Mouse (Mus musculus) left cerebral cortex, postnatal 36 days (tissue): Measurements from ENCODE around the gene Strada. TPM values are rescaled to one million over a fixed set of nuclear protein-coding genes. Genes with fewer than 3 reads are reported as not detected.
A peak's percentile ranks its signal among the peaks of the same experiment; 100 is the strongest.

ENCODE experiments used
- DNase-seq, 2 experiments: peaks; one replicate each; pipeline ENCODE4 v3.0.0; 2021 to 2022; ENCODE audit warnings: low spot score in 2 of 2, mixed read lengths in 1 of 2
- intact Hi-C: fragments of 180-260 bp; cut with DNase I; formaldehyde crosslinking; loops from one replicate; pipeline ENCODE4 v1.15.1; 2025
- total RNA-seq, 2 experiments: library from RNA; stranded (reverse); gene quantifications; 2 replicates each; pipeline ENCODE4 v1.2.3; 2021

Gene Strada
- total RNA-seq, 2 experiments from 2014 or later = 26.6 to 31.2 TPM

DNA sequence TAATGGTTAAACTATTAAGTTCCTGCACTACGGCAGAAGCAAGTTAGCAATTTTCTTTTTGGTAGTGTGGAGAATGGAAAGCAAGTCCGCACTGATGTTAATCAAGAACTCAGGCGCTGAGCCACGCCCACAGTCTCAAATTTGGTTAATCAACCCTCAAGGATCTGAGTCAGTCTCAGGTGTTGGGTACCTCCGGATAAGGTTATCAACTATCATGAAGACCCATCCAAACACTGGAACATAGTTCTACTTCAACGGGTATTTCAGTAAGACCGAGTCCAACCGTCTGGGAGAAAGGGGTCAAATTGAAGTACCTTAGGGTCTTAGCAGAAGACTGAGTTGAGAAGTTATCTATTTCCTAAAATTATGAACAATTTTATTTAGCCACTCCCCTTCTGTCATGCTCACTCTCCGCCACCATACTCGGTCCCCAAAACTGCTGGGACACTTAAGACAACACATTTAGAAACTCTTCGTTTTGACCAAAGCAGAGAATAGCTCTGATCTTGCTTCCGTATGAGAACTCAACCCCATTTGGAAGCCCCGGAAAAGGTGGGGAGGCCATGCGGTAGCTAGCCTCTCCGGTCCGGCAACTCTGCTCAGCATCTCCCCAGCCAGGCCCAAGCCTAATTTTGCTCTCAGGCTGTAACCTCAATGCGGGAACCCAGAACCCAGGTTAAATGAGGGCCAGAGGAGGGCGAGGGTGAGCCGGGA lies 9.2 kb downstream of the Strada start:
- DNase-seq = no peak
- intact Hi-C loops = no loop called here

DNA sequence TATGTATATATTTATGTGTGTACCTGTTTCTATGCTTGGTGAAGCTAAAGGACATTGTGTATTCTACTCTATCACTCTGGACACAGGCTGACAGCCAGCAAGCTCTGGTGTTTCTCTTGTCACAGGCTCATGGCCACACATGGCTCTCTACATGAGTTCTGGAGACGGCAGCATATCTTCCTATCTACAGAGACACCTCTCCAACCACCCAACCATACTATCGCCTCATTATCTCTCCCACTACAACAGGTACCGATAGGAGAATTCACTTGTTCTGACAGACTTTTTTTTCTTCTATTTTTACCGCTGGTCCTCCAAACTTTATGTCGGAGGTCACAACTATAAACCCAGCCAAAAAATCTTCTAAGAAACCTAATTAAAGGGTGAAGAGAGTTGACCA lies 9.7 kb downstream of the Strada start:
- DNase-seq = no peak
- intact Hi-C loops = no loop called here

DNA sequence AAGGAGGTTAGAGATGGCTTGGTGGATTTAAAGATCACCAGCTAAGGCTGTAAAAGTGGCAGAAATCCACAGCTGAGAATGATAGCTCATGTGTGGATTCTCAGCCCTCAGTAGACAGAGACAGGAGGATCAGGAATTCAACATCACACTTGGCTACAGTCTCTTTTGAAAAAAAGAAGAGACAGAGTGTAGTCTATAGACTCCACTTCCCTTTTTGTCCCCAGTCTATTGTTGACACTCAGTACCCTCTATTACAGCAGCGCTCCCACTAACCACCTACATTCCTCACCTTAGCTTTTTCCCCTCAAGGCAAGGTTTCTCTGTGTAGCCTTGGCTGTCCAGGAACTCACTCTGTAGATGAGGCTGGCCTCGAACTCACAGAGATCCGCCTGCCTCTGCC lies 10.3 kb downstream of the Strada start:
- no peak for DNase-seq
- intact Hi-C loops = no loop called here

DNA sequence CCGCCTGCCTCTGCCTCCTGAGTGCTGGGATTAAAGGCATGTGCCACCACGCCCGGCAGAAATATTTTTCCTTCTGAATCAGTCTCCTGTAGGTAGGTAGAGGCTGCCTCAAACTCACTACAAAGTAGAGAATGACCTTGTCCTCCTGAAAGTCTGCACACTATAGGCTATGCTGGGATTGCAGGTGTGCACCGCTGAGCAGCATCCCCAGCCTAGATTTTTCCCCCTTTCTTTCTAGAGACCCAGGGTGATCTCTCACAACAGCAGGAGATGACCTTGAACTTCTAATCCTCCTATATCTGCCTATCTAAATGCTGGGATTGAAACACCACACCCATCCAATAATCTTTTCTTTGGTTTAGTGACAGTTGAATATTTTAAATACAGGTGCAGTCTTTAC lies 14.6 kb downstream of the Strada start:
- no peak for DNase-seq
- intact Hi-C loops = no loop called here

DNA sequence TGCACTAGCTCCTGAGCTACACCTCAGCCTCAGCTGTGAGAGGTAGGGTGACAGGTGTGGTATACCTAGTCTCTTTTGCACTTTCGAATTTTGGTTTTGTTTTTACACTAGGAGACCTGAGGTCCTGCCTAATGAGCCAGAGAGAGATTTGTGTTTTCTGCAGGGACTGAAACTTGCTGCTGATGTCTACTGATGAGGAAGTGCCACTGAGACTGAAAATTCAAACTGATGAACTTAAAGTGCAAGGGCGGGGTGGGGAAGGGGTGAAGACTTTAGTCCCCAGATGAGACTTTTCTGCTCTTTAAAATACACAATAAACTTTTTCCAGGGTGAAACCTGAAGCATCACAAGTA lies 21.5 kb downstream of the Strada start:
- DNase-seq = no peak
- intact Hi-C loops = no loop called here

DNA sequence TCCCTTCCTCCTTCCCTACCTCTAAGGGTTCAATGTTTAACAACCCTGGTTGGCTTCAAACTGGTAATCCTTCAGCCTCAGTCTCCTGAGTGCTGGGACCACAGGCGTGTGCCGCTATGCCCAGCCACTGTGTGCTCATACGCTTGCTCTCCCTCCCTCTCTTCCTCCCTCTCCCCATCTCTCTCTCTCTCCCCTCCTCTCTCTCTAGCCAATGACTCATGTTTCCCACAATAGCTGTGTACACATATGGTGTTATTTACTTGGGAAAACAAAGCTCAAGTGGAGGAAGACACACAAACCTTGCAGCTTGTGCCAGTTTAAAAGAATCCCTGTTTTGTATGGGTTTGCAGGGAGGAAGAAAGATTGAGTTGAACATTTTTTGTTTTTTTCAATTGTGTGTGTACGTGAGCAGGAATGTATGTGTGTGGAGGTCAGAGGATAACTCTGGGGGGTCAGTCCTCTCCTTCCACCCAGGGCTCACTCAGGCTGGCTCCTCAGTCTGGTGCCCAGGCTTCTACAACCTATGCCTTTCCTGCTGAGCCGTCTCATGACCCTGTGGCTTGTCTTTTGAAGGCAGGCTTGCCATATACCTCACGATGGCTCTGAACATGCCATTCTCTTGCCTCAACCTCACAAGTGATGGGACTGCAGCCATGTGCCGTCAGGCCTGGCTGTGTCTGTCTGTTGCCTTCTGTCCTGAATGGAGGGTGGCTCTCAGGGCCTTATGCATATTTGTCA lies 22.1 kb downstream of the Strada start:
- intact Hi-C loops = loop anchor here (1.0 kb wide), 1 partner anchor 19 kb away; no protein-coding TSS in a partner anchor
- DNase-seq = no peak

DNA sequence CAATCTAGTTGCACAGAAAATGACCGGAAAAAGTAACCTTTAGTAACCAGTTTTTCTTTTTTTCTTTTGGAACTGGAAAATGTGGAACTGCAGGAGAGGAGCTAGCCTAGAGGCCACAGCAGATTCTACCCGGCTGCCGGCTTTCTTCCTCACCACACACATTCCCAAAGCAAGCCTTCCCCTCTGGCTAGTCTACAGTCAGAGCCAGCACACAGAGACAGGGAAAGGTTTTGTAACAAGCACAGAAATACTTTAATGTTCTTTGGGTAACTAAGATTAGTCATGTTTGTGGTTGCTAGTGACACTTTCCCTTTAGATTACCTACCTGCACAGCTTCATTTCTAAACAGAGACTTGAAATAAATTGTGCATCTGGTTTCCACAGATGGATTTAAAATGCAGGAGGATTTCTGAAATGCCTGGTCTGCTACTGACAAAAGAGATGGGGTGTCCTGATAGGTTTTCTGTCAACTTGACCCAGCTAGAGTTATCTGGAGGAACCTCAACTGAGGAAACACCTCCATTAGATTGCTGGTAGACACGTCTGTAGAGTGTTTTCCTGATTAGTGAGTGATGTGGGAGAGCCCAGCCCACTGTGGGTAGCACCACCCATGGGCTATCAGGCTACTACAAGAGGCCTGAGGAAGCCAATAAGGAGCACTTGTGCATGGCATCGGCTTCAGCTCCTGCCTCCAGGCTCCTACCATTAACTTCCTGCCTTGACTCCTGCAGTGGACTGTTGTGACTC lies 23.8 kb downstream of the Strada start:
- intact Hi-C loops = no loop called here

DNA sequence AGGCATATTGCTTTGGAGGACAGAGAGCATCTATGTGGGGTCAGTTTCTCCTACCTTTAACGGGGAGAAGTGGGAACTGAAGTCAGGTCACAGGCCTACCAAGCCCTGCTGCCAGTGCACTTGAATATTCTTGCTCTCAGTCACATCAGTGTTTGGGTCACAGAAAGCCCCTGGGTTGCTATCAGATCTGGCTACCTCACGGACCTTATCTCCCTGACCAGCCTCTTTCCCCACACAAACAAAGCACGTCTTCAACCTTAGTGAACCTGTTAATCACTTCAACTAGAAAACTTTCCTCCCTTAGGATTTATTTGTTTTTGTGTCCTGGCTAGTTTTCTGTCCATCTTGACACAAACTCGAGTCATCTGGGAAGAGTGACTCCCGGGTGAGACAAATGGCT lies 25.6 kb downstream of the Strada start:
- intact Hi-C loops = no loop called here

More for the DNA sequence above, 23.8 kb downstream of the Strada start:
- no peak for DNase-seq

DNA sequence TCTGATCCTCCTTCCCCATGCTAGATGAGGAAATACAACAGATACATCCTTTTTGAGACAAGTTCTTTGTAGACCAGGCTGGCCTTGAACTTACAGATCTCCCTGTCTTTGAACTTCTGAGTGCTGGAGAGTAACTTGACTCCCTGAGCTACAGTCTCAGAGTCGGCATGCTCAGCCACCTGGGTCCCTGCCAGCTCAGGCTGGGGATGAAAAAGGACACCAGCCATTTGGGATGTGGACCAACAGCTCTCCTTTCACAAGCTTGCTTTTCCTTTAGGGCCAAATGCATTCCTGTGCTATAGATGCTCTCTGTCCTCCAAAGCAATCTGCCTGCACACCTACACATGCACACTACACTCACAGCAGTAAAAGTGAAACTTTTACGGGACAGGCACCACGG lies 26.9 kb downstream of the Strada start:
- intact Hi-C loops = no loop called here
- DNase-seq = no peak

More for the DNA sequence above, 25.6 kb downstream of the Strada start:
- no peak for DNase-seq

DNA sequence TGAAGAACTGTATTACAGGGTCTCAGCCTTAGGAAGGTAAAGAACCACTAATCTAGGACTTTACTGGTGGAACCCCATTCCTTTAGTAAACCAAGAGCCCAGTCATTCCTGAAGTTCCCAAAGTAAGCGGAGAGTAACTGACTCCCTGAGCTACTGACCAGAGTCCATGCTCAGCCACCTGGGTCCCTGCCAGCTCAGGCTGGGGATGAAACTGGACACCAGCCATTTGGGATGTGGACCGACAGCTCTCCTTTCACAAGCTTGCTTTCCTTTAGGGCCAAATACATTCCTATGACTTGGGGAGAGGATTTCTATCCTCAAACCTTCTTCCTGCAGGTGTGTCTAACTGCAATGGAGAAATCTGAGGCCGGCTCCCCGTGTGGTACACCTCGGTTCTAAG lies 27.6 kb downstream of the Strada start:
- no peak for DNase-seq
- intact Hi-C loops = no loop called here

DNA sequence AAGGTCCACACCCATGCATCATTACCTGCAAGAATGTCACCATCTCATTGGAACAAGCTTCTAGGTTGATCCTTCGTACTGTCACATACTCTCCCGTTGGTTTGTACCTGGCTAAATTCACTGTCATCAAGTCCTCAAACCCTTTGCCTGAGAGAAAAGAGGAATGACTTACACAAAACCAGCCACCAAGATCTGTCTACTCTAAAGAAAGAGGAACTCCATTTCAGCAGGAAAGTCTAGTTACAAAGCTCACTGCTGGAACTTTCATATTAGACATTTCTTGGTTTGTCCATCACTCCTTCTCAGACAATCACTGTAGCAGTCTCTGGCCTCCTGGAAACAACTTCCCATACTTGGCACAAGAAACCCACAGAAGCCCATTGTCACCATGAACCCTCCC lies 28.7 kb downstream of the Strada start:
- no peak for DNase-seq
- intact Hi-C loops = no loop called here

DNA sequence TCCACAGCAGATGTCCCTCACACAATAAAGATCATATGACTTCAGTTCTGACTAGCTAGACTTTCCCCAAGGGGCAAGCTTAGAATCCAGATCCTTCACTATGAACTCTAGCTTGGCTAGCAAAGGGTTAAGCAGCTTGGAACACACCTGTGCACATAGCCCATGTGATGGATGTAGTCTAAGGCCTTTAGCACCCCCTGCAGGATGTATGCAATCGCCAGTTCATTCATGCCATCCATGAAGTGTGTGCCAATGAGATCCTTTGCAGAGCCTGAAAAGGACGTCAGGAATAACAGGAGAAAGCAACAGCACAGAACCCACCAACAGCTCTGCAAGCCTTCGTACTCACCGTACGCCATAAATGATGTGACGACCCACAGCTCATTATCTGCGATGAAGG lies 31.2 kb downstream of the Strada start:
- intact Hi-C loops = no loop called here
- DNase-seq = no peak

DNA sequence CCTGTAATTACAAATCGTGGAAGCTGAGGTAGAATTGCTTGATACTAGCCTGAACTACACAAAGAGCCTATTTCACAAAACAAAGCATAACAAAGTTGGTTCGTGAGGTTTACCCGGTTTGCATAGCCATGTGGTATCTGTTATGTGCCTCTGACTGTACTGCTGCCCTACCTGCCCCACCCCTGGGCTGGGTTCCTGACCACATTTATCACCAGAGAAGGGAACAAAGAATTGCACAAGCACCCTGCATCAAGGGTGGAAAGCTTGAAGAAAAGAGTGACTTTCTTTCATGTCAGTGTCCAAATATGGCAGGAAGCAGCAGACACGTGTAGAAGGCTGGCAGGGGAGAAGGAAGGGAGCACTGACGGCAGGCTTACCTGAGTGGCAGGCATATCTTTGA lies 34.5 kb downstream of the Strada start:
- no peak for DNase-seq
- intact Hi-C loops = no loop called here

DNA sequence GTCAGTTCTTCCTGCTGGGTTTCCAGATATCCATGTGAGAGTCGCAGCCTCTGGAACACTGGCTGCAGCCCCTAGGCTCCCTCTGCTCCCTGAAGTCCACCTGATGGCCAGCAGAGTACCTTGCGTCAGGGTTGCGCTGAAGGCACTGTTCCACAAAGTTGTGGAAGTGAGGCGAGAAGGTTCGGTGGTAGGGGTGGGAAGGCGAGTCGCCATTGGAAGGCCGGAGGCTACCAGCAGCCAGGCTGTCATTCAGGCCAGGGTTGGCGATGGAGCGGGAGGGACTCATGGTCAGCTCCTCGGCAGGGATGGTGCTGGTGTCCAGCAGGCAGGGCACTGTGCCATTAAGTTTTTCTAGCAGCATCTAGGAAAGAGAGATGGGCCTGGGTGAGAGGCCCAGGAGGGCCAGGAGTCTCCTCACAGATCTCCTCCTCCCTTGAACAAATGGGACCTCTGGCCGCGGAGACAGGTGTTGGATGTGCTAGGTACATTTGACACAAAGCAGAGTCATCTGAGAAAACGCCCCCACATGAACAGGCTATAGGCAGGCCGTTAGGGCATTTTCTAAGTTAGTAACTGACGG lies 37.3 kb downstream of the Strada start:
- DNase-seq = no peak
- intact Hi-C loops = no loop called here

DNA sequence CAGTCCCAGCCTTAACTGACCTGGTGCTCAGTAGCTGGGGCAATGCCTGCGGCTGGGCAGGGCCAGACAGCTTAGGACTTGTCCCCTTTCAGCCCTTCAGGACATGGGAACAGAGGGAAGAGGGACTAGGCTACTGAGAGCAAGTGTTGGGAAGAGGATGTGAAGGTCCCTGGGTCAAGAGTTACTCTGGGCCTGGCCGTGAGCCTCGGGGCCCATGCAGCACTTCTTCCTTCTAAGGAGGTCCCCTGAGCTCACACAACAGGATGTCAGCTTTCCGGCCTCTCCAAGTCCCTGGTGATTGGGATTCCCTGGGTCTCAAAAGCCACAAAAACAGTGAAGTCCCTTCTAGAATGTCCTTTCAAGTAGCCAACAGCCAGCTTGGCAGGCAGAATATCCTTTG lies 38.4 kb downstream of the Strada start:
- DNase-seq = no peak
- intact Hi-C loops = no loop called here

DNA sequence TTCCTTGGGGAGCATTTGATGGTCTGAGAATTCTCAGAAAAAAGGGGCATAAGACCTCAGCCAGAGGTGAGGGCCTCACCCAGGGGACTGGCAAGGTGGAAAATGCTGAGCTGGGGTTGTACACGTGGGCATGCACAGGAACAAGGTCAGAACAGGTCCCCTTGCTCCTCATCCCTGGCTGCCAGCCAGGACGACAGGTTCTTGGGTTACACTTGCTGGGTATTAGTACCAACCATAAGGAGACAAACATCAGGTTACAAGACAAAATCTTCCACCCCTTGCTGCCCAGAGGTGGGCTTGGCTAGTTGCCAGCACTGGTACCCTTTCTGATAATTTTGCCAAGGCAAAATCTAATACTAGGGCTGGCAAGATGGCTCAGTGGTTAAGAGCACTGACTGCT lies 39.7 kb downstream of the Strada start:
- intact Hi-C loops = no loop called here
- no peak for DNase-seq

DNA sequence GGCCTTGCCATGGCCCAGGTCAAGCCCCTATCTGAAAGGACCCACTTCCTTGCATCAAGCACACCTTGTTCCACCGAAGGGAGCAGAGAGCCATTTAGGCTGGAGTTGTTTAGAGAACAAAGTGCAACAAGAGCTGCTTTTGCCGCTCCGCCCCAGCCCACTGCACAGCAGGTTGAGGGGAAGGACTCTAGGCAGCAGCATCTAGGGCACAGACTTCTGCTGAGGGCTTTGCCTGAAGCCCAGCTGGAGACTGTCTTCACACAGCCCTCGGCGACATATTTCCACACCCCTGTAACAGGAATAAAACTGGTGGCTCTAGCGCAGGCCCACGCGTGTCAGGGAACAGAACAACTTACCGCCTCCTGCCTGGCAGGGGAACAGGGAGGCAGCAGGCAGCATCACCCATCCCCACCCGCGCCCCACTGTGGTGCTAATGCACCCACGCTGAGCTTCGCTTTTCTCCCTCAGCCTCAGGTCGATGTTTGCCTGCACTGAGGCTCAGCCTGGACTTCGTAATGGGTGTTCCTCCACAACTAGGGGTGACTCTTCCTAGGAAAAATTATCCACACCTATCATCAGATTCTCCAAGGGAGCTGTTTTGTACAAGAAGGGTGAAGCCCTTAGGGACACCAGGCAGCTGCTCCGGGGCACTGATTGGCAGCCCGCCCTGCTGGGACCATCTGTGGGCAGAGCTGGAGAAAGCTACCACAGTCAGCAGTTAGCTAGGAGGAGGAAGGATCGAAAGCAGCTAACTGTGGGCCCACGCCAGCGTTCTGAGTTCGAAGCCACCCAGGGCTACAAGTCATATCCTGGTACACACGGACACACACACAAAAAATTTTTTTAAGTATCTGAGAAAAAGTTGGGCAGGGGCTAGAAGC lies 40.9 kb downstream of the Strada start, which contains the start of the genes Gm10840 and Limd2:
TSS of gene Gm10840 (plus strand) at position 10 of the 881 bp plus-strand sequence.
TSS of gene Limd2 (minus strand) at position 20 of the 881 bp plus-strand sequence.
- intact Hi-C loops = loop anchor here (1.0 to 2.0 kb wide), 3 partner anchors 18 to 76 kb away; partner anchors contain the start of genes Ccdc47, Ddx42 and Map3k3
- peak; percentile 90 to 94 for DNase-seq

DNA sequence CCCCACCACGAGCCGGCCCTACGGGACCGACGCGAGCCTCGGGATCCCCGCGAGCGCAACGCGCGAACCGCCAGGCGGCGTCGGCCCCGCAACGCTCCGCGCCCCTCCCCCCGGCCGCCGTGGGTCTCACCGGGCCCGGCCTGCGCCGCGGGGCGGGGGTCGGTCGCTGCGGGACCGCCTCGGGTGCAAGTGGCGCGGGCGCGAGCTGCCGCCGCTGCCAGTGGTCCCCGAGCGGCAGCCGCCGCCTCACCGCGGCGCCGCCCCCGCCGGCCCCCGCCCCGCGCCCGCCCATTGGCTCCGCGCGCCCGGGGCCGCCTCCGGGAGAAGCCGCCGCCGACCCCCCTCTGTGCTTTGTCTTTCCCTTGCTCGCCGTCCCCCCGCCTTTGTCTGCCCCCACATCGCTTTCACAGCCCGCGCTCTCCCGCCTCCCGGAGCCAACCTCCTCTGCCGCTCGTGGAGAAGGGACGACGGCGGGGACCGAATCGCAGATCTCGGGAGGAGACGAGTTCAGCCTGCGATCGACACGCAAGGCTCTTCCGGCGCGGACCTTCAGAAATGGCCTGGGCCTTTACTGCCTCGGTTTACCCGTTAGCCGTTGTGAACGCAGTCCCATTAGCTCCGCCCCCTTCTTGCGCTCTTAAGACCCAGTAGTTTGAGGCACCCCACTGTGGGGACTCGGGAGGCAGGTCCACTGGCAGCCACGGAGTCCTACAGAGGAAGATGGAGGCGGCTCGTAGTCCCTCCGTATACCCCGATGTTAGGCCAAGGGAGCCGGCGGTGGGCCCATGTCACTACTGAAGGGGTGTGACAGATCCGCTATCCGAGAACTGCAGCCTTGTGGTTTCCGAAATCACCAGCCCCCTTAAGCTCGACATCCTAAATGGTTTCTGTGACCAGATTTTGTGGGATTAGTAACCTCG lies 41.8 kb downstream of the Strada start:
- DNase-seq = peak; percentile 85 to 89
- intact Hi-C loops = loop anchor here (1.0 to 5.0 kb wide), 3 partner anchors 34 to 75 kb away; partner anchors contain the start of gene Map3k3
